Mouse (Mus musculus) mouse trophoblast stem cell (cell line): Measurements from ENCODE around the gene Hrnr.

Experiments
- in situ Hi-C, 2 experiments: fragments of 300-500 bp; cut with MseI, MboI; formaldehyde crosslinking; loops; 2 replicates in 1 of 2; 3 replicates in 1 of 2; pipeline ENCODE4 v1.15.1; 2025

Hrnr gene

DNA sequence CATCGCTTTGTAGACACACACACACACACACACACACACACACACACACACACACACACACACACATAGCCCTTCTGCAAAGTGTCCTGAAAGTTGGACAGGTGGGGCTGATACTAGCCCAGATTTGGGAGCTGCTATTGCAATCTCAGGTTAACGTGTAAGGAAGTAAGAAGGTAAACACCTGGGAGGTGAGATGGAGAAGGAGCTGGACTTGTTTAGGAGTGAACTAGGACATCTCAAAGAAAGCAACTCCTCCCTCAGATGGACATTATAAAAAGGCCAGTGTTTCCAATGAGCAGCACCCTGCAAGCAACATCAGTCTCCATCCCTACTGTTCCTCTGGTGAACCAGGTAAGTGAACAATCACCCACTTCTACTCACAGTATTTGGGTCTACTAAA, at the start of gene Hrnr:
Gene Hrnr, plus strand, starts transcription at position 301 of the 400 bp plus-strand sequence.
- in situ Hi-C loops: no loop called here

DNA sequence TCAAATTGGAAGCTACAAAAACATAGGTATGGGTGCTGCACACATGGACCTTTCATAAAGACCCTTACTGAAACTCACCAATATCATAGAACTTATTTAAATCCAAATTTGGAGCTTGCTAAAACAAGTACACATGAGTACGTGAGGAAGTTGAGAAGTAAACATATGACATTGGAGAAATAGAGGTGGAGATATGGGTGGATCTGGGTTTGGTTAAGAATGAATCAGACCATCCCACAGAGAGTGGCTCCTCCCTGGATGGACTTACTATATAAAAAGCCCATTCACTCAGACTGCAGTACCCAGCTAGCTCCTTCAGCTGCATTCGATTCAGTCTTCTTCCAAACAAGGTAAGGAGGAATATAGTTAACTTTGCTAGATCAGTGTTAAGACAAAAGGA, 46.3 kb upstream of the Hrnr start, which contains the start of gene Flg:
Gene Flg, plus strand, starts transcription at position 301 of the 400 bp plus-strand sequence.
- in situ Hi-C loops: no loop called here

DNA sequence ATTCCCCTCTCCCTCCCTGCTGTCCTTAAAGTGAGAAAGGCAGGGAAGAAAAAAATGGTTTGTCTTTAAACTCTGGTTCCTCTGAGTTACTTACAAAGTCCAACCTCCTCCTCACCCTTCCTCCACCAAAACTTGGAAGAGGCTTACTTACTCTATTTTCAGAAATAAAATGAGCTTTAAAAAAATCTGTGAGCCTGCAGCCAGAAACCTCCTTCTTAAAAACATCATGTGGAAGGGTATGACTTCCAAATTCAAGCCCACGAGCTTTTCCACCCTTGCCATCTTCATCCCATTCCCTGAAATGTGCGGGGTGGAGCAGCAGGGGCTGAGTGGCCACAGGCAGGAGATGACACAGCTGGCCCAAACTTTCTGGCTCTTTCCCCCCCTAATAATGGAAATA, 22.0 kb upstream of the Hrnr start:
- in situ Hi-C loops: no loop called here

DNA sequence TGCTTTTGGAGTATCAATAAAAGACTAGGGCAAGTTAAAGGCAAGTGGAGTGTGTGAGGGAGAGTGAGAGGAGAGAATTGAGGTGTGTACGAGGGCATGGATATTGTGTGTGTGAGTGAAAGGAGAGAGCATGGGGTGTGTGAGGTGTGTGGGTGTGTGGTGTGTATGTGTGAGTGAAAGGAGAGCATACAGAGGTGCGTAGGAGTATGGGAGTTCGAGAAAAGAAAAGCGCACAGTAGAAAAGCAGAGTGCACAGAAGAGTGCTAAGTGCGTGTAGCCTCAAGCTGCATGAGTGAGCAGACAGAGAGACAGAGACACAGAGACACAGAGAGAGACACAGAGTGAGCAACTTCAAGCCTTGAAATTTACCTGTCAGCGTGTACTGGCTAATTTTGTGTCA, 19.7 kb upstream of the Hrnr start:
- in situ Hi-C loops: loop anchor here (10.0 kb wide), 1 partner anchor 185 kb away; no protein-coding TSS in a partner anchor

DNA sequence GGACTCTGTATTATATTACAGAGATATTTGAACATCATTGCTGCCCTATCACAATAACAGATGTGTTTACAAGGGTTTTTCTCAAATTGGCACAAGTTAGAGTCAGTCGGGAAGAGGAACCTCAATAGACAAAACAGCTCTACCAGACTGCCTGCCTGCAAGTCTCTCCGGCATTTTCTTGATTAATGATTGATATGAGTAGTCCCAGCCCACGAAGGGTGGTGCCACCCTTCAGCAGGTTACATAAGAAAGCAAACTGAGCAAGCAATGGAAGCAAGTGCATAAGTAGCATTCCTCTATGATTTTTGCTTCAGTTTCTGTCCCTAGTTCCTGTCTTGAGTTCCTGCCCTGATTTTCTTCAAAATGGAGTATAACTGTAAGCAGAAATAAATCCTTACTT, 17.7 kb upstream of the Hrnr start:
- in situ Hi-C loops: loop anchor here (10.0 kb wide), 1 partner anchor 187 kb away; no protein-coding TSS in a partner anchor

DNA sequence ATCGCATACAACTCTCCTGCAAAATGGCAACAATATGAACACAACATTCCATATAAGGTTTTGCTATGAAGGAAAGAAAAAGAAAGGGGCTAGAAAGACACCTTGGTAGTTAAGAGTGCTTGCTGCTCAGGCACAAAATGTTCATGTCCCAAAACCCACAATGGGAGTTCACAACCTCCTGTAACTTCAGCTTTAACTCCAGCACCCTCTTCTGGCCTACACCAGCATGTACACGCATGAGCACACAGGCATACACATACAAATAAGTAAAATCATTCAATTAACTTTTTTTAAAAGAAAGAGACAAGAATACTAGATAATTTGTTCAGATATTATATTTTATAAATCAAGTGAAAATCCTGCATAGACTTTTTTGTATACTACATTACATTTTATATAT, 13.4 kb upstream of the Hrnr start:
- in situ Hi-C loops: loop anchor here (10.0 kb wide), 1 partner anchor 191 kb away; no protein-coding TSS in a partner anchor

DNA sequence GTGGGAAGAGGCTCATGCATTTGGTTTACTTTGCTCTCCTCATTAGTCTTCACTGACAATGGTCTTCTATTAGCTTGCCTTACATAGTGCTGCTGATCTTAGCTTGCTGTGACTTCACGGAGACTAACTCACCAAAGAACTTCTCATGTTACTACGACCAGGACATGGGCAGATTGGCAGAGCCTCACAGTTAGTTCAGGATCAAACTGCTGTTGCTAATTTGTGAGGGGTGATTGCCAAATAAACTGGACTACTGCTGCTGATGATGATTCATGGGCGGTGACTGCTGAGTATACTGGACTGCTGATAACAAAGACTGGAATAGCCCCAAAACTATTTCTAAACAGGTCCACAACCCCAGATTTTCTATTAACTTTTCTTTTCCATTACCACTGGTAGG, 8.2 kb upstream of the Hrnr start:
- in situ Hi-C loops: no loop called here

DNA sequence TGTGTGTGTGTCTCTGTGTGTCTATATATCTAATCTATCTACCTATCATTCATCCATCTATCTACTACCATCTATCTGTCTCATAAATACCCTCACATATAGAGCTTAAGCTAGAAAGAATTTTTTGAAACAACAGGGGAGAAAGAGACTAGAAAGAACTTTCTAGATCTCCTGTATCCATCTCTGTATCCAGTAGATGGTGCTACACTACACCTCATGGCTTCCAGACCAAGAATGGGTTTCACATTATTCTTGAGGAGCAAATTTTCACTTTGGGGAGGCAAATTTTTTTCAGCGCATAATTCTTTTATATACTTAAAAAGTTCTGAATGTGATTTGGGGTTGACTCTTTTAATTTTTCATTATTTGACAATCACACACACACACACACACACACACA, 5.2 kb upstream of the Hrnr start:
- in situ Hi-C loops: no loop called here

DNA sequence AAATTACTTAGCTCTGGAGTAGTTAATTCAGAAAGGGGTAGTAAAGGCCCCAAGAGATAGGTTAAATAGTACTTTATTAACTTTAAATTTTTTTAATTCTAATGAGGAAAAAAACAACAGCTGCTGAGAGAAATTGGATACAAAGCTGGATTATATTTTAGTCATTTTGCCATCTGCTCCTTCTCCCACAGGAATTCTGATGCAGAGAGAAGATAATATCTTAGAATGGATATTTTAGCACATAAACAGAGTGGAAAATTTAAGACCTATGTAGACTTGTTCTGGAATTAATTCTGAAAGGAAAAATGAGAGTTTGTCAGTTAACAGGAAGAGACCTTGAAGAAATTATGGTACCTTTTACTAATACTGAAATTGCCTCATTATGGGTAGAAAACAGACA, 18.2 kb downstream of the Hrnr start:
- in situ Hi-C loops: no loop called here

DNA sequence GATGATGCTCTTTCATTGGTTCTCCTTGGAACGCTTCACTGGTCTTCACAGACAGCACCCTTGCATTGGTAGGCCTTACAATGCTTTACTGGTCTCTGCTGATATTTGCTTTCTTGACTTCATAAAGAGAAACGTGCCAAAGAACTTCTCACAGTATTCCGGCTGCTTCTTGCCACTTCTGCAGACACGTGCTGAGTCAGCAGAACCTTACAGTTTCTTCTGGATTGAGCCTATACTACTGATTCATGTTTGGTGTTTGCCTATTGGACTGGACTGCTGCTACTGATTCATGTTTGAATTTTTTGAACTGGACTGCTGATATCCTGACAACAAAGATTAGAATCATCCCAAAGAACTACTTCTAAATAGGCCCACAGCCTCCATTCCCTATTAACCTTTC, 20.5 kb downstream of the Hrnr start:
- in situ Hi-C loops: no loop called here

DNA sequence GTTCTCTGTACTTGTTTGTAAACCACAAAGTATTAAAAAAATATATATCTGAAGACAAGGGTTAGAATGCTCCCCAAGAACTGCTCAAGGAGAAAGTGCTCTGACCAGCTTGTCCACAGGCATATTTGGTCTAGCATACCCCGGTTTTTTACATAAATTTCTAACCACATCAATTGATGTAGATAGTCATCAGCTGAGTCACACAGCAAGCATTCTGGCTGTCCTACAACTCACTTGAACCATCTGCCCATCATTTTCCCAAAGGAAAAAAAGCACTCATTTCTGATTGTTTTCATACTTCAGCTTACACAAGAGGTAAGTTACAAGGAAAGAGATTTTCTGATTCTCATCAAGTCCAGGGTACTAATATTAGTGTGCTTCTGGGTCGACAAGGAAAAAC, 27.3 kb downstream of the Hrnr start:
- in situ Hi-C loops: no loop called here

DNA sequence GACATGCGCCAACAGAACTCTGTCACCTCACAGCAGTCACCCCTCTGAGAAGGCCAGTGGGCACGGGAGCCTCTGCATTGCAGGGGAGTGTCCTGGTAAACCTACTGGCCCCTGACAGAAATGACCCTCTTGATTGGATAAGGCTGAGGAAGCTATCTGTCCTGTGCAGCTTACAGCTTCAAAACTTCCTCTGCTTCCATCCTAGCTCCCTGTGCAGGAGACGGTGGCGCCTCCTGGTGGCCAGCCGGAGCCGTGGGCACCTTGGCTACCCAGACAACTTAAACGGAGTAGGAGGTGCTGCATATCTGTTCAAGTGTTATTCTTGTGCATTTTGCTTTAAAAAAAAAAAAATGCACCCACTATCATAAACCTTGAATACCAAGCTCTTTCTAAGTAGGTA, 40.5 kb downstream of the Hrnr start:
- in situ Hi-C loops: loop anchor here (5.0 kb wide), 2 partner anchors 47 to 132 kb away; no protein-coding TSS in a partner anchor

DNA sequence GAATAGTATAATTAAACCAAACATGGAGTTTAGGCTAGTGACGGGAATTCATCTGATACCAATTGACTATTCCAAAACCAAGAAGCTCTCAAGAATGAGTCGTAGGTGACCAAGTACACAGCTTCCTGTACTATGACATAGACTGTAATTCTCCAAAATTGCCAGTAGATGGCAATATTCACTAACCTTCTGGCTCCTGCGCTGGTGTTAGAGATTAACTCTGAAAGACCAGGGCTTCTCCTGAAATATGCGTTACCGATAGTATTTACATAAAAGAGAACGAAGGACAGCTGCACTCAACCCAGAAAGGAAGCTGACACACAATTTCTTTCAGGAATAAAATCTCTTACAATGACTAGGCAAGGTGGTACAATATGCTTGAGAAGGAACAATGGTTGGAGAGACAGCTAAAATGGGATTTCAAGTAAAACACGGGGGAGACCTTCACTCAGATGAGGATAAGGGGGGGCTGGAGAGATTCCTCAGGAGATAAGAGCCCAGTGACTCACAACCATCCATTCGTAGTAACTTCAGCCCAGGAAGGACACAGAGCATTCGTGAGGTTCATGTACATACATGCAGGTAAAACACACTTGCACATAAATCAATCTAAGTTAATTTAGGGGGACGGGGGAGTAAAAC, 42.5 kb downstream of the Hrnr start:
- in situ Hi-C loops: loop anchor here (5.0 kb wide), 2 partner anchors 45 to 130 kb away; no protein-coding TSS in a partner anchor

DNA sequence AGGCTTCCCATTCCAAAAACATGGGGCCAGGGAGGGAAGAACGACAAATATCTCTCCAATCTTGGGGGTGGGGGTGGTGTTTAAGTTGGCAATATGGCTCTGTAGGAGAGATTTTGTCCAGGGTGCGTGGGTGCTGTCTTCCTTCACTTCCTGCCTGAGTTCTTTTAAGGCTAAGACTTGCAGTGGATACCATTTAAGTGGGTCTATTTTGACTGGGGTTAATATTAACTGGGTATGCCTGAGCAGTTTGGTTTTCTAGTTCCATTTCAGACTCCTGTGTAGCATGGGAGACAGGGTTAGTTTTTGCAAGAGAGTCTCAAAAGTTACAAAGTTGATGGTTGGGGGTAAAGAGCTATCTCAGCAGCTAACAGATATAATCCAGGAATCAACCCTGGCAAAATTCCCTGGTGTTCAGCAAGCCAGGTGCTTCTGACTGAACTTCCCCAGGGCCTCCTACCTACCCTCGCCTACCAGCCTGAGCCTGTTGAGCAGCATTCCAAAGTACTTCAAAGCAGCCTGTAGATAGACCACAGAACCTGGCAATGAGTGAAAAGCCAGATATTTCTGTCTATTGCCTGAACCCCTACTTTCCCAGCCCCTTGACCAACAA, 47.5 kb downstream of the Hrnr start:
- in situ Hi-C loops: no loop called here

DNA sequence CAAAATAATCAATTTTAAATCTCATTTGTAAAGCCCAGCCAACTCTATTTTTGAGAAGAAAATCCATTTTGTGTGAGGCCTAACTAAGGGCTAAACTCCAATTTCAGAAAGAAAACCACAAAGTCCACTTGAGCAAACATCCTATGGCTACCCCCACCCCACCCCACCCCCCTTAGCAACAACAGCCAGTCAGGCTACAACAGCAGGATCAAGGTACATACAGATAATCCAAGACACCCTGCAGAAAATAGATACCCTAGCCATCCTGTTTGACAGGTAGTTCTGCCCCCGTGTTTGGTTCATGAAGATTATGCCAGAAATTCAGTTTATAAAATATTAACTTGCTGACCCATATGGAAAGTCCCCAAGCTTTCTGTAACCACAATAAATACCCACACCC, 48.6 kb downstream of the Hrnr start:
- in situ Hi-C loops: no loop called here

DNA sequence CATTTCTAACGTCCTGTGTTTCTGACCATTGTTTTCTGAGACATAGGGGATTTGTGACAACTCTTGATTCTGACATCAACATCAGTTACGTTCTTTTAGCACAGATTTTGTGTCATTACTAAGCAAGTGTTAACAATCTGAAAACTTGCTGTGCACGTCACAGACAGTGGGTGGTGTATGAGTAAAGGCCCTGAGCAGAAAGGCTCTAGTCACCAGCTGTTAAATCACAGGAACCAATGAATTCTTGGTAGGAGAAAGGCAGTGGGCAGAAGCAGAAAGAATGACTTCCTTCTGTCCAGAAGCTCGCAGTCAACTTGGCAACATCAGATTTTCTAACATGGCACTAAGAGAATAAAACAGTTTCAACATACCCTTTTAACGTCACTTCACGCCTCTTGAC, 53.9 kb downstream of the Hrnr start:
- in situ Hi-C loops: no loop called here

DNA sequence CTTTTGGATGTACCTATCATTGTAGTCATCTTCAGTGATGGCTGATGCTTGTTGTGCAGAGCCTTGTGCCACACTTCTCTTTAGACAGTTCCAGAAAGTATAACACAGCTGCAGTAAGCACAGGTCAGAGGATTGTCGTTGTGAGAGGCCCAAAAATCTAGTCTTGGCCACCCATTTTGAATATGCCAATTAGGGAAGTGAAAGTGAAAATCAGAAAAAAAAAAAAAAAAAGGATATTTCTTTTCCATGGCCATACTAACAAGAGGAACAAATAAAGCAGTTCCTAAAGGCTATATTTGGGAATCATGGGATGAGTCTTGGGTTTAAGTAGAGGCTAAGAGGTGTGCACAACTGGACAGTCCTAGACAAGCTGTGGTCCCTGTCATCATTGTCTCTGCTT, 55.6 kb downstream of the Hrnr start:
- in situ Hi-C loops: no loop called here

DNA sequence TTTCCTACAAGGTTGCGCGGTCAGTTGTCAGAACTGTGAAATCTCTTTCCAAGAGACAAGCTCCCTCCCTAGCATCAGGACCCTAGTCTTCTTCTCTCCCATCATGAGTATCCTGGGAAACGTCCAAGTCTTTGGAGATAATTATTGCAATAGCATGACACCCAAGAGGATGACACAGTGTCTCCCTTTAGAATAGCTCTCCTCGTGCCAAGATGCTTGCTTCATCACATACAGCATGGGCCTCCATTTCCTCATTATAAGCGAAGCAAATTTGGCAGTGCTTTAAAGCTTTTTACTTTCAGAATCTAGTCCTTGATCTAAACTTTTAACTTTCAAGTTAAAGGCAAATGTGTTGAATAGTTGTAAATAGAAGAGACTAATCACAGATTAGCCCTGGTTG, 56.1 kb downstream of the Hrnr start:
- in situ Hi-C loops: no loop called here

DNA sequence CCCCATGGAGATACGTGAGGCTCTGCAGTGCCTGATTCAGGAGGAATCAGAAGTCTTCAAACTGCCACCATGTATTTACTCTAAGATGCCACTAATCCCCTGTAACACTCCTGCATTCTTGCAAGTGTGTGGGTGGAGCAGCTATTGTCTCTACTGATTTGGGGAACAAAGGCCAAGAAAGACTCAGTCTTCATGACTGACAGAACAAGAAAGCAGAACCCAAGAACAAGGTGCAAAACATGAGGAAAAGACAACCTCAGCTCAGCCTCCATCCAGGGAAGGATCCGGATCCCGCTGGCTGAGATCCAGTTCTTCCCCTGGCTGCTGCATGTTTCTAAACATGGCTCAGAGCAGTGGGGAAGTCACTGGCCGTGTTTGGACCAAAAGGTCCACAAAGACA, 58.6 kb downstream of the Hrnr start:
- in situ Hi-C loops: no loop called here
